Mouse (Mus musculus) gastrocnemius, postnatal 10 days (tissue): ENCODE measurements around the gene Tbc1d8. TPM values are rescaled to one million over a fixed set of nuclear protein-coding genes. Genes with fewer than 3 reads are reported as not detected.
A peak's percentile ranks its signal among the peaks of the same experiment; 100 is the strongest.

Experiments
- DNase-seq: peaks from one replicate; pipeline ENCODE4 v3.0.0; 2021; ENCODE audit warnings: mixed read lengths
- long read RNA-seq, 2 experiments: library from polyadenylated mRNA; stranded (forward); transcript quantifications; one replicate each; pipeline ENCODE4 v2.0.0; 2021
- total RNA-seq, 2 experiments: library from RNA; stranded (reverse); gene quantifications; 2 replicates each; pipeline ENCODE4 v1.2.3; 2021

The Tbc1d8 gene
- total RNA-seq = 10 to 100 TPM in 1 of 2 experiments, 1 to 10 TPM in 1; 10.0 to 13.0 TPM
- long read RNA-seq, experiment 1, full-length matches to known transcripts = 4 of 30 reads
- long read RNA-seq, experiment 1, partial matches to known transcripts = 2 of 30 reads
- long read RNA-seq, experiment 1, other reads (novel, unspliced or antisense) = 24 of 30 reads
- long read RNA-seq, experiment 2, full-length matches to known transcripts = 6 of 21 reads
- long read RNA-seq, experiment 2, partial matches to known transcripts = 0 of 21 reads
- long read RNA-seq, experiment 2, other reads (novel, unspliced or antisense) = 15 of 21 reads

DNA sequence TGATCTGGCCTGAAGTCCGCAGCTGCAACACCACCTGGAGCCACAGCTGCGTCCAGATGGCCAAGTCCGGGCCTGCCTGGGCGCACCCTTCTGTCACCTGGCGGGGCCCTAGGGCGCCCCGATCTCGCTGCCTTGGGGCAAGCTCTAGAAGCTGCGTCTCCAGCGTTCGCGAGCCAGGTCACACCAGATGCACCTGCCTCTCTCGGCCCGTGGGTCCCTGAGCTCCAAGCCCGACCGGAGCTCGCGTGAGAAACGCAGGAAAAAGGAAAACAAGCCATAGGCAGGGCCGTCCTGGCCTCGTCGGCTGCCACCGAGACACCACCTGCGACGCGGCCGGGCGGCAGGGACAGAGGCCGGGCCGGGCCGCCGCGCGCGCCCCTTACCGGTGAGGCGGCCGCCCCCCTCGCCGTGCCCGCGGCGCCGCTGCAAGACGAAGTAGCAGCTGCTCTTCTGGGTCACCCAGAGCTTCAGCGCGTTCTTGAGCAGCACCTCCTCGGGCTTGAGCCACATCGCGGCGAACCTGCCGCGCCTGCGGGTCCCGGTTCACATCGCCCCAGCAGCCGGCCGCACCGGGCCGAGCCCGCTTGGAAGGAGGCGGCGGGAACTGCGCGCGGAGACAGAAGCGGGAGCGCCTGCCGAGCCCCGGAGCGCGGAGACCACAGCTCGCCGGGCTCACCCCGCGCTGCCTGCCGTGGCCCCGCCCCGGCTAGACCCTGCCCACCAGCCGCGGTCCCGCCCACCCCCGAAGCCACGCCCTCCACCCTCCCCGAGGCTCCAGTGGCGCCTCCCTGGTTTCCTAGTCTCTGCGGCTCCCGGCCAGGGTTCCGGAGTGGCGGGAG is at the start of gene Tbc1d8:
Gene Tbc1d8 (minus strand): TSS at position 699 of the 839 bp plus-strand sequence.
- DNase-seq = peak; percentile 93

DNA sequence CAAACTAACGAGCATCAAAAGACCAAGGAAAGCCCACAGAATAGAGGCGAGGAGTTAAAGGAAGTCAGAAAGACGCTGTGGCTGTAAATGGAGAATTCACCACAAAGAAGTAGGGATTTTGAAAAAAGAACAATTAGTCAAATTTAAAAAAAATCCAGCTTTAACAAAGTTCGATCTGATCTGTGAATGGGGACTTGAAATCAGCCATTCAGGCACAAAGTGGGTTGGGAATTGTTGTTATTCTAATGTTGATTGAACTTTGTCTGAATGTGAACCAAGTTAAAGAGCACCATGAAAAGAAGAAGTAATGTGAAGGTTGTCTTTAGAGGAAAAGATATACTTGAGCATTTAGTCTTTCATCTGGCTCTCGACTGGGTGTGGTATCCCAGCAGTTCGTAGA is 49.8 kb upstream of the Tbc1d8 start:
- DNase-seq = no peak

DNA sequence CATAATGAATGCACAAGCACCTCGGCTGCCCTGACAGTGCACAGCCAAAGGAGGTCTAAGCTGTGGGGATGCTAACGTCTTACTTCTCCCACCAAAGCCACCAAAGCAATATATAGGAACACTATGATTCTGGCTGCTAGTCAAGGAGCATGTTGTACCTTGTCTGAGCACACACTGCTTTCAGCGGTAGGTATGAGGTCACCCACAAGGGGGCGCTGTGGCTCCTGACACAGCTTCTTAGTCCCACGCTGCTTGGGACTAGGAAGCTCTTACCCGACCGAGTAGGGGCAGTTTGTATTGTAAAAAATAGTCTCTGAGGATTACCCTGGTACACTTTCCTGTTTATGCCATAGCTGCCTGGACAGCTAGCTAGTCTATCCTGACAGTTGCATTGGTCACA is 48.9 kb upstream of the Tbc1d8 start:
- peak; percentile 87 for DNase-seq

DNA sequence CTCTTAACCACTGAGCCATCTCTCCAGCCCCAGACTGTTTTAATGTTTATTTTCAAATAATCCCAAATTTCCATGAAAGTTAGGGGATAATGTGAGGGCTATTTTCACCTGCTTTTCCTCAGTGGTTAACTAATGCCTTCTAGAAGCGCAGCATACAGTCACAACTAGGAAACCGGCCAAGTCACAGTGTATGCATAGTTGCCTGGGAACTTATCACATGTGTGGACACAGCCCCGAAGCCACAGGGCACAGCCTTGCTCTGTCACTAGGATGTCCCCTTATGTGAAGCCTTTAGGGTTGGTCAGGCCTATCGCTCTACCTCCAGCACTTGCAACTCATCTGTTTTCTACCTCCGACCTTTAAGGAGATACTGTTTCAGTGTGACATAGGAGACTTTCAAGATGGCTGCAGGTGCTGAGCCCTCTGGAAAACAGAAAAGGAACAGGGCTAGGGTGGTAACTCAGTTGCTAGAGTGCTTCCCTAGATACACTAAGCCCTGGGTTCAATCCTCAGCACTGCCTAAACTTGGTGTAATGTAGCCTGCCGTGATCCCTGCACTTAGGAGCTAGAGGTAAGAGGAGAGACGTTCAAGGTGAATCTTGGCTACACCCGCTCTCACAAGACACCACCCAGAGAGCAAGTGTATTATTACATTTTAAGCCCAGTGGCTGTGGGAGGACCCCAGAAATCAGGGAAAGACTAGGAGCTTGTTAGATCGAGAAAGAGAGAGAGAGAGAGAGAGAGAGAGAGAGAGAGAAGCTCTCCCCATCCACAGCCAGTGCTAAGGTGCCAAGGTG is 48.0 kb upstream of the Tbc1d8 start:
- no peak for DNase-seq

DNA sequence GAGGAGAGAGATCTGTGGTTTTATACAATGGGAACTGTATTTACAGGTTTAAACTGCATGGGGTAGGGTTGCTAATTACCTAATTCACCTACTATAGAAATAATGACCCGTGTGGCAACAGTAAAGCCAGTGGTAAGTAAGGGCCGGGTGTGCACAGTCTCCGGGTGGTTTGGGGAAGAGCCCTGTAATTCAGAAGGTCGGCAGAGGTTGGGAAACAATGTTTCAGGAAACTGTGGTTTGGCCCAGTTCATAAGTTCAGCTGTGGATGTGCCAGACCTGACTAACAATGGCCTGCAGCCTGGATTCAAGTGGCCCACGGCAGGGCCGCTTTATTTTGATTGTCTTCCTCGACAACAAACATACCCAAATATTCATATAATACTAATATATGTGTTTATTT is 47.2 kb upstream of the Tbc1d8 start:
- no peak for DNase-seq

DNA sequence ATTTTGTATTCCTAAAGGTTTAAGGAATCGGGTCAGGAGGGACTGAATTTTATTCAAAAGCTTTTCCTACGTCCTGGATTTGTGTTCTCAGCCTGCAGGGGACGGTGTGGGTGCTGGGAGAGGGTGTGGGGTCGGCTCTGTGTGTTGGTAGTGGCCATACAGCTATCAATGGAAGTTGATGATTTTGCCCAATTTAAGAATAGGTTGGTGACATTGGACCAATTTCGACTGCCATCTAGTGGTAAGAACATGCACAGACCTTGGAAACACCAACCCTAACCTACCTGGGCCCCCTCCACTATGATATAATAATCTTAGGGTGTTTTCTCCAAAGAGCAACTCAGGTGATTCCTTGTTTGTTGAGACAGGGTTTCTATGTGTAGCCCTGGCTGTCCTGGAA is 44.0 kb upstream of the Tbc1d8 start:
- DNase-seq = no peak

DNA sequence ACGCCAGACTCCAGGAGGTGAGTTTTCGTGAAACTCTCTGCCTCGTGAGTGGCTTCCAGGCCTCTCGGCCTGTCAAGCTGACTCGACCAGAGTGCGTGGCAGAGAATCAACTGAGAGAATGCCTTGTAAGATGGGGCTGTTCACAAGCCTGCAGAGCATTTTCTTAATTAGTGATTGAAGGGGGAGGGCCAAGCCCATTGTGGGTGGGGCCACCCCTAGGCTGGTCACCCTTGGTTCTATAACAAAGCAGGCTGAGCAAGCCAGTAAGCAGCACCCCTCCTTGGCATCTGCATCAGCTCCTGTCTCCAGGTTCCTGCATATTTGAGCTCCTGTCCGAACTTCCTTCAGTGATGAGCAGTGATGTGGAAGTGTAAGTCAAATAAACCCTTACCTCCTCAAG is 42.8 kb upstream of the Tbc1d8 start:
- DNase-seq = no peak

DNA sequence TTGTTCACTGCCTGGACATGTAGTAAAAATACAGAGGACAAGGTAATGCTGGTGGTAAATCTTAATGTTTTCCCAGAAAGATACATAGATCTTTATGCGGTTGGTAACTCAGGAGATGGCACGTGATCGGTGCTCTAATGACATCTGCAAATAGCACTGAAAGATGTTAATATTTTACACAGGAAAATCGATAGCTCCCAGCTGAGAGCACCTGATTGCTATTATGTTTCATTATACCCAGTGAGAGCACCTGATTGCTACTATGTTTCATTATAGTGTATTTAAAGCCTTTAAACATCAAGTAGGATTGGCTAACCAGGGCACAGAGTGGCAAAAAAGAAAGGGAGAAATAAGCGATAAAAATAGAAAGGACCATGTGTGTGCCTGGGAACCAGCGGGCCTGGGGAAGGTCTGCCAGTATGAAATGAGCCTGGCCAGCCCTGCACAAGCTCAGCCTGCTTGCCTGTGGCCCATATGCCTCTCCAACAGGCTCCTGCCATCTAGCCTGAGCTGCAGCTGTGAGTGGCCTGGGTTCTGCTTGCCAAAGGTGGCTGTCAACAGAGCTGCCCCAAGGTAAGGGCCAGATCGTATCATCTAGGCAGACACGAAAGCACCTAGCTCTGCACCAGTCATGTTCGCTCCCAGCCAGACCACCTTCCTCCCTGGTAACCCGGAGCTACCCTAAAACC is 36.9 kb upstream of the Tbc1d8 start:
- DNase-seq = peak; percentile 31

DNA sequence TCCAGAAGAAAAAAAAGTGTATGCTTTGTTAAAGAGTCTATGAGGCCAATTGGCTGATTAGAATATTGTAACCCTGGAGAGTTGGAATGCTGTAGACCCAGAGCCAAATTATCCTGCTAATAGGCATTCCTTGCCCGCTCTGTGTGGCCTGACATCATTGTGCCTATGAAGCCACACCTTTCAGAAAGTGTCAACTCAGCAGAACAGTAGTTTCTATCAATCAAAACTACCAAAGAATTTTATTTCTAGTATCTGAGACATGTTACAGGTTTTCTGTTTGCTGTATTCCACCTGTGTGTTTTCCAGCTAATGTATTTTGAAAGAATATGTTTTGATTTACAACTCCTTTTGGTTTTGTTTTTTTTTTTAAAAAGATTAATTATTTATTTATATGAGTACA is 33.6 kb upstream of the Tbc1d8 start:
- no peak for DNase-seq

DNA sequence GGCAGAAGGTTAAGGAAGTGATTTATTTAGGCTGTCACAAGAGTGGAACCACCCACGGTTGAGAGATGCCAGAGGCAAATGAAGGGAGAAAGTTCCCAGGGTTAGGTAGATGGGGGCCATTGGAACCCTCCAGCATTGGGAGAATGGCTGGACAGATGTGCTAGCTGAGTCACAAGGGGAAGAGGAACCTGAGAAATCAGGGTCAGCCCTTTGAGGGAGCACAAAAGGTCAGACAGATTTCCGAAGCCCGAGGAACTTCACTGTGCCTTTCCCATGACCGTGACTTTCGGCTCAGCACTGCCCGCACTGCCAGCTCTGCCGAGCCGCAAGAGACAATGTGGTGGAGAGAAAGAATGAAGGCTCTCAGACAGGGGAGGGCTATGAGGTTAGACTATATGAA is 33.2 kb upstream of the Tbc1d8 start:
- DNase-seq = no peak

DNA sequence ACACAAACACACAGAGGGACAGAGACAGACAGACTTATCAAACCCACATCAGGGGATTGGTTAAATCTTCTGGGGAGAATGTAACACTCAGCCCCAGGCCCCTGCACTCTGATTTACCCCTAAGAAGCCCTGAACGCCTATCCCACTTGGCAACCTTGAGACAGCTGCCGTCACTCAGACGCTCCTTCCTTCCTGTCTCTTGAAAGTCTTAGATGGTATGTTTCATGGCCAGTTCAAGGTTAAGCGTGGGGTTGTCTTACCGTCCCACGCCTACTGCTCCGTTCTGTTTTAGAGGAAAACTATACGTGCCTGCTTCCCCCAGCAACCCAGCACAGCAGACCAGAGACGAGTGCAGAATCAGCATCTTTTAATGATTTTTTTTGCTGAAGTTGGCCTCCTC is 27.0 kb upstream of the Tbc1d8 start:
- no peak for DNase-seq

DNA sequence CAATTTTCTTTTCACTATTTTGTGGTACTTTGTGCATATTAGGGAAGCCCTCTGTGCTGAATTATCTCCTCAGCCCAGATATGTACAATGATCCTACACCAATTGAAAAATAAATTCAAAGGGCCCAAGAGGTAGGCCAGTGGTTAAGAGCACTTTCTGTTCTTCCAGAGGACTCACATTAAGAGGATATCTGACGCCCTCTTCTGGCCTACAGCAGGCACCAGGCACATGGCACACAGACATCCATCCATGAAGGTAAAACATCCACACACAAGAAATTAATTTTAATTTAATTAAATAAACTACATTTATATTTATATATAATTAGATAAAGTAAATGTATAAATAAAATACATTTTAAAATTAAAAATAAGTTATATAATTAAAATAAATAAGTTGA is 25.7 kb upstream of the Tbc1d8 start:
- no peak for DNase-seq

DNA sequence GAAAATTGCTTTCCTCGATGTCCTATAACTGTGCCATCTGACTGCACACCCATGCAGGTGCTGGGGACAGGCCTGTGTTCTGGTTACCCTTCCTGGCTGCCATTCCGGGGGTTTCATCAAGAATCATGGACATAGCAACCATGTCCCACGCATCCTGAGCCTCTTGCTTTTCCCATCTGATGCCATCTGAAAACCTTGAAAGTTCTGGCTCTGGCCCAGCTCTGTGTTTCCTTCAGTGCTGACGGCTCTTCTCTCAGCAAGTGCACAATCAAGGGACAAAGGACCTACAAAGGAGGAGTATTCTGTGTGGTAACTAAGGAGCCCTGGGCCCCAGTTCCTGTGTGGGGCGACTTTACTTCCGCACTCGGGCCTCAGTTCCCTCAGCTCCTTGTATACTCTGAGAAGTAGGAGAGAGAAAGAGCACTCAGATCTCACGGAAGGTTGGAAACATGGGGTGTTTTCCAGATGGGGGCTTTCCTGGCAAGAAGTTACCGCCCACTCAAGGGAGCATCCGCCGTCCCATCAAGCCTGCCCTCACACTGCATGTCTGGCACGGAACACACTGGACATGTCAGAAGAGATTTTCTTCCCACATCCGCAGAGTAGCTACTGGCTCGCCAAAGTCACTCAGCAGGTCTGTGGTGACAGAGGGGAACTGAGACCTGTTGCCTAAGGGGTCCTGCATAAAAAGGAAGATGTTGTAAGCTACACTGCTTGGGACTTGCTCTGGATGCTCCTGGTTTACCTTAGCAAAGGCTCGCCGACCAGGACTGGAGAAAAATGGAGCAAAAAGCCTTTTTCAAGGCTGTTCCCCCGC is 24.5 kb upstream of the Tbc1d8 start:
- DNase-seq = no peak

DNA sequence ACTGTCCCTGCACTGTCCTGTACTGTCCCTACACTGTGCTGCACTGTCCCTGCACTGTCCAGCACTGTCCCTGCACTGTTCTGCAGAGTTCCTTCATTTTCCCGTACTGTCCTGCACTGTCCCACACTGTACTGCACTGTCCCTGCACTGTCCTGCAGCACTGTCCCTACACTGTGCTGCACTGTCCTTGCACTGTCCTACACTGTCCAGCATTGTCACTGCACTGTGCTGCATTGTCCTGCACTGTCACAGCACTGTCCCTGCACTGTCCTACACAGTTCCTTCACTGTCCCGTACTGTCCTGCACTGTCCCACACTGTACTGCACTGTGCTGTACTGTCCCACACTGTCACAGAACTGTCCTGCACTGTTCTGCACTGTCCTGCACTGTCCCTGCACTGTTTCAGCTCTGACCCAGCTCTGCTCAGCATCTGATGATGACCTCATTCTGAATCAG is 21.0 kb upstream of the Tbc1d8 start:
- DNase-seq = no peak

DNA sequence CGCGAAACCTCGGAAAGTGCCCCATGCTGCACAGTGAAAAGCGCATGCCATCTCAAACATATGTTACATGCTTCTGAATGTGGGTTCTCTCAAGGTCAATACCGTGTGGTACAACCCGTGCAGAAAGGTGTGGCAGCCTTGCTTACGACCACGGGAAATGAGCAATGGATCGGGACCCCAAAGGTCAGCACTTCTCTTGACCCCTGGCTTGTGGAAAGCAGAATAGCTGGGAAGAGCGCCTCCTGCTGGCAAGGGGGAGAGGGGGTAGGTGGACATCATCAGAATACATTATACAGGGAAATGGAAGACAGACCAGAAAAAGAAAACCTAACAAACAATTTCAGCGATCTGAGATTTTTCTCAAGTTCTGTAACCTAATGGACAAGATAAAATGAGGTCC is 19.2 kb upstream of the Tbc1d8 start:
- DNase-seq = no peak

DNA sequence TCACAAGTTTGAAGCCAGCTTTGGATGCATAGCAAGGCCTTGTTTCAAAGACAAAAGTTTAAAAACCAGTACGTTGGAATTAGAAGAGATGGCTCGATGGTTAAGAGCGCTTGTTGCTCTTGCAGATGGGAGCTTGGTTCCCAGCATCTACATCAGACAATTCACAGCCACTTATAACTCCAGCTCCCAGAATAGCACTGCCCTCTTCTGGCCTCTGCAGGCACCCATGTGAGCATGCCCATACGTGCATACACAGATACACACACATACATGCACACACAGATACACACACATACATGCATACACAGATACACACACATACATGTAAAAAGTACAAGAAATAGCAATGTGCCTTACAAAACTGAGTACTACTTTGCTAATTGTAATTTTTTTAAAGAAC is 18.4 kb upstream of the Tbc1d8 start:
- no peak for DNase-seq

DNA sequence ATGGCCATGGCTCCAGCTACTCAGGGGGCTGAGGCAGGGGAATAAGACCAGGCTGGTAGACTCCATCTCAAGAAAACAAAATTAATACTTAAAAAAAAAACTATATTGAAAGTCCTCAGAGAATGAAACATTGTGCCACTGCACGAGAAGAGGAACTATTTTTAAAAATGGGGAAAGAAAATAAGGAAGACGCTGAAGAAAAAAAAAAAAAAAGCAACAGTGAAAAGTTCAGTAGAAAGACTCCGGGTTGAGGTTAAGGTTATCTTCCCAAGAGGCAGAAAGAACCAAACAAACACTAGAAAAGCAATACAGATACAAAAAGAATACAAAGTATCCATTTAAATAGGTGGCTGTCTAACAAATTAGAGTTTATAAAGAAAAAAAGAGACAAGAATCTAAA is 15.1 kb upstream of the Tbc1d8 start:
- DNase-seq = no peak

DNA sequence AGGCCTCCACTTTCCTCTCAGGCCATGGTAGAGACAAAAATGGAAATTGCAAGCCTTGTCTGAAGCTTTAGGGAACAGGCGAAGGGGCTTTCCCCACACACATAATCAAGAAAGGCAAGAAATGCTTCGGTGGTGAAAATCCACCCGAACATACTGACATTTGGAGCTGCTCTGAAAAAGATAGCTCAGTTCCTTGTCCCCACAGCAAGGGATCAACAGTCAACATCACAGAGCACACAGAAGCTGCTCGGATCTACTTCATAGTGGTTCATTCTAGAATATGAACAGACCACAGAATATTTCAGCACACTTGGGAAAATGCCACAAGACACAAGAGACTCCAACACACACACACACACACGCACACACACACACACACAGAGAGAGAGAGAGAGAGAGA is 14.6 kb upstream of the Tbc1d8 start:
- no peak for DNase-seq

DNA sequence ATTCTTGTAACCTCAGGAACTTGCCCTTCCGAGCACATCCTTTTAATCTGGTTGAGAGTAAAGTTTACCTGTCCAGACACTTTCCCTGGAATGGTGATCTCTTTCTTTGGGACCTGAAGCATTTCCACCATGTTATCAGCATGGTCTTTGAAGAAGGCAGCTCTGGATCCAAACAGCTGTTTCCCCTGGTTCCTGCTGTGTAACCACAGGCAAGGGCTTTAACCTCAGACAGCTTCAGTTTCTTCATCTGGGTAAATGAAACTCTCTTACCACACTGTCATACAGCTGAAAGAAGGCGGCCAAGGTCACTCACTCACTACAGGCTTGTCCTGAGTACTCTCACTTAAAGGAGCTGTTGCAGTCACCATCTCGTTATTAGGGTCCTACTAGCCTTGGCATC is 8.8 kb upstream of the Tbc1d8 start:
- DNase-seq = no peak

DNA sequence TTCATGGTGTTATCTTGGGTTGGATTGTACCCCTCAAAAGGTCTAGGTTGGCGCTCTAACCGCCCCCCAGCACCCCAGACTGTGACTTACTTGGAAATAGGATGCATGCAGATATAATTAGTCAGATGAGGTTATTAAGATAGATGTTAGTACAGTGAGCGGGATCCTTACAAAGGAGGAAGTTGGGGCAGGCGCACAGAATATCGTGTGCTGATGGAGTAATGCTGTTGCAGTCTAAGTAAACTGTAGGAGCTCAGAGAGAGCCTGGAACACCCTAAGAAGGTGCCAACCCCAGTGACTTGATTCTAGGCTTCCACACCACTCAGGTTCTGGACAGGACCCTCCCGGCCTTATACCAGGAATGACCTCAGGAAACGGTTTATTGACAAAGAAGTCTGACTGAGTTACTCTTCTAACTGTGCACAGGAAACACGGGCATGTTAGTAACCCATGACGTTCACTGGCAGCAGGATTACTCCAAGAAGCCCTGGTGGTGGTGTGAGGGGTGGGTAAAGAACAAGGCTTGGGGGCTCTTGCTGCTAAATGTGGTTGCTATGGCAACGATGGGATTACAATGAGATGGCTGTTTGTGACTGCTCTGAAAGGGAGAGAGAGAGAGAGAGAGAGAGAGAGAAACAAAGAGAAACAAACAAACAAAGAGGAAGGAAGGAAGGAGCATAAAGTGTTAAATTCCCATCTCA is 3.7 kb upstream of the Tbc1d8 start:
- no peak for DNase-seq

DNA sequence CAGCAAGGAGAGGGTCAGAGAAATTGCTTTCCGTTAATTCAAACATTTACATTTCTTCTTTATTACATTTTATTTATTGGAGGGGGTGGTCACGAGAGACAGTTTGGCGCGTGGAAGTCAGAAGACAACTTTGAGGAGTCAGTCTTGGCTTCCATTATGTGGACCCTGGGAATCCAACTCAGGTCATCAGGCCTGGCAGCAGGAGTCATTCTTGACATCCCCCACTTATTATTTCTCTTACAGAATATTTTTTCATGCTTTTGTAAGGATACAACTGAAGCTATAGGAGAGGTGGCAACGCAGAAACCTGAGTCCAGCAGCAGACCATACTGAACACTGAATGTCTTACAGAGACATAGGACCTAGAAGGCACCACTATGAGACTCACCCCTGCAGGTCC is 699 bp upstream of the Tbc1d8 start:
- DNase-seq = no peak
